Mouse (Mus musculus) spleen, postnatal 10 days (tissue): Measurements from ENCODE around the gene Tmub2.

Experiments
- DNase-seq, 2 experiments: peaks; one replicate each; pipeline ENCODE4 v3.0.0; 2021 to 2022; ENCODE audit warnings: low spot score in 2 of 2

The Tmub2 gene

DNA sequence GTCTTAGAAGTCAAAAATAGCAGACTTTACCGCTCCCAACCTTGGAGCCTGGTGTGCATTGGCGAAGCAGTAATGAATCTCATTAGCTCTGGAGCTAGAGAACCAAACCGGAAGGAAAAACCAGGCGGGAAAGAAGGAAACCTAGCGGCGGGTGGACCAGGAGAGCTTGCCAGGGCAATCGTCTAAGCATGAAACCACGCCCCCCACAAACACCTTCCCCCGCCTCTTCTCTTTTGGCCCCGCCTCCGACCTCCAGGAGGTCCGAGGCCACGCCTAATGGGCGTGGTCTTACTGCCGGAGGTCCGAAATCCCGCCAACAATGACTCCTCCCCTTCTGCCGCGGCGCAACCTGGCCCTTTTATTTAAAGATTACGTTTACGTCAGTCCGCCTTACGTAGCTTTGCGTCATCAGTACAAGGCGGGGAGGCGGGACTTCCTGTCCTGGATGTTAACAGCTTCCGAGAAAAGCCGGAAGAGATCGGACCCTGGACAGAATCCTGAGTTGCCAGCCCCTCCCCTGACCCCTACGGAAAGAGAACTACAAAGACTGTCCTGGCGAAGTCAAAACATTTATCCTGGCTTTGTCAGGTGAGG, at the start of gene Tmub2:
Gene Tmub2 (plus strand): TSS at position 431 of the 594 bp plus-strand sequence.
- DNase-seq = peak; percentile 94 to 98

DNA sequence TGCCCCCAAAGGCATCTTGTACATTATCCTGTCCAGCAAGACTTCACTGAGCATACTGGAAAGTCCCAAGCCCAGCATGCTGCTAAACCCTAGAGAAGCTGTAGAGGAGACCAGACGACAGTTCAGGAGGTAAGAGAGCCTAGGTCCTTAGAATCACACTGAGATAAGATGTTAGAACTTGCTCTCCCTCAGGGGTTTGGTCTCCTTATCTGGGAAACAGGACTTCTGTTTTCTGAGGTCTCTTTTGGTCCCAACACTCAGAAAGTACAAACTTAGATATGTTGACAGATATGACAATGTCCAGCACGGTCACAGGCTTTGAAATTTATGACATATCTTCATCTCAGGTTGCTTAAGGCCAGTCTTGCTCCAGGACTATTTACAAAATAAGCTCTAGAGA, 48.7 kb upstream of the Tmub2 start:
- no peak for DNase-seq

DNA sequence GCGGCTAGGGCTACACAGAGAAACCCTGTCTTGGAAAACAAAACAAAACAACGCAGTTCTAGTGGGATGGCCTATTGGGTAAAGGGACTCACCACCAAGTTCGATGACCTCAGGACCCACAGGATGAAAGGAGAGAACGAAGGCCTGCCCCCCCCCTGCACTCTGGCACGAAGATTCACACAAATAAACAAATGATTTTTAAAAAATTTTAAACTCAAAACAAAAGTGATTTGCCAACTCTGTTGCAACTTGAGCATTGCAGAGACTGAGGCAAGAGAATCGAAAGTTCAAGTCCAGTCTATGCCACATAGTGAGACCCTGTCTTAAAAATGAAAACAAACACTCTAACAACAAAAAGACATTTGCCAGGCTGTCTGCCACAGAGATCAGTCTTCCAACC, 44.1 kb upstream of the Tmub2 start:
- no peak for DNase-seq

DNA sequence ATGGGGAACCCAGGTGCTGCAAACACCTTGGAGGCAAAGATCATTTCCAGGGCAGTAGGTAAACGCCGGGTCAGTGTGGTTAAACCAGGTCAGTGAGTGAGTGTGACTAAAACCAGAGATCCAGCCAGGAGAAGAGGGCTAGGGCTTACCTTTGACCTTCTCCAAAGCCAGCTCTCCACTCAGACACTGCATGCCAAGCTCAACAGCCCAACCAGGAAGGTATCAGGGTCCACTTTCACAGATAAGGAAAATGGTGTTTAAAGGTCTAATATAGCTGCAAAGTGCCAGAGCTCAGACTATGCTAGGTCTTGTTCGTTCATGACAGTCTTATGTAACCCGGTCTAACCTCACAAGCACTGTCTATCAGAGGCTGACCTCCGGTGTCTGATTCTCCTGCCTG, 43.5 kb upstream of the Tmub2 start:
- no peak for DNase-seq

DNA sequence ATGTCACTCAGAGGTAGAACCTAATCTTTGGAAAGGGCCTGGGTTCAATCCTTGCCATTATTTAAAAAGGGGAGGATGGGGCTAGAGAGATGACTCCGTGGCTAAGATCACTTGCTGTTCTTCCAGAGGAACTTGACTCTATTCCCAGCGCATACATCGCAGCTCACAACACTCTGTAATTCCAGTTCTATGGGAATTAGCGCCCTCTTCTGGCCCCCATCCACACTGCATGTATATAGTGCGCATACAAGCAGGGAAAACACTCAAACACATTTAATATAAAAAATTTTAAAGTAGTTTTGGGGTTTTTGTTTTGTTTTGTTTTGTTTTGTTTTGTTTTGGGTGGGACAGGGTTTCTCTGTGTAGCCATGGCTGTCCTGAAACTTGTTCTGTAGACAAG, 42.9 kb upstream of the Tmub2 start:
- no peak for DNase-seq

DNA sequence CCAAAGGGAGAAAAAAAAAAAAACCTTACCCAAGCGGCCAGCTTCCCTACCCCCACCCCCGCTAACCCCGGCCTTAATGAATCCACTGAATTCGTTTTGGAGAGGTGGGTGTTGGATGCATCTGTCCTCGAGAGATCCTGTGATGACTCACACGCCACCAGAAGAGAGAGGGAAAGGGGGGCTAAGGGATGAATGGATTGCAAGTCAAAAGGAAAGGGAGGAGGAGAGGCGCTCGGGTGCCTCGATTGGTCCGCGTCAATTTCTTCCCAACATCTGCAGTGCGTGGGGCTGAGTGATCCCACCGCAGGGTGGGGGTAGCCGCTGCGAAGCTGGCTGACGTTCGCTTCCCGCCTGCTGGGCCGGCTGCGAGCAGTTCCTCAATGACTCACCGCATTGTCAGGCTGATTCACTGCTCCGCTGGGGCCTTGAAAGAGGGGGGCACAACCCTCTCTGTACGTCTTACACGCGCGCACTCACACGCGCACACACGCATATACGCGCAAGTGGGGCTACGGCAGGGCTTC, 39.7 kb upstream of the Tmub2 start:
- peak in 1 of 2 experiments; percentile 49 for DNase-seq

DNA sequence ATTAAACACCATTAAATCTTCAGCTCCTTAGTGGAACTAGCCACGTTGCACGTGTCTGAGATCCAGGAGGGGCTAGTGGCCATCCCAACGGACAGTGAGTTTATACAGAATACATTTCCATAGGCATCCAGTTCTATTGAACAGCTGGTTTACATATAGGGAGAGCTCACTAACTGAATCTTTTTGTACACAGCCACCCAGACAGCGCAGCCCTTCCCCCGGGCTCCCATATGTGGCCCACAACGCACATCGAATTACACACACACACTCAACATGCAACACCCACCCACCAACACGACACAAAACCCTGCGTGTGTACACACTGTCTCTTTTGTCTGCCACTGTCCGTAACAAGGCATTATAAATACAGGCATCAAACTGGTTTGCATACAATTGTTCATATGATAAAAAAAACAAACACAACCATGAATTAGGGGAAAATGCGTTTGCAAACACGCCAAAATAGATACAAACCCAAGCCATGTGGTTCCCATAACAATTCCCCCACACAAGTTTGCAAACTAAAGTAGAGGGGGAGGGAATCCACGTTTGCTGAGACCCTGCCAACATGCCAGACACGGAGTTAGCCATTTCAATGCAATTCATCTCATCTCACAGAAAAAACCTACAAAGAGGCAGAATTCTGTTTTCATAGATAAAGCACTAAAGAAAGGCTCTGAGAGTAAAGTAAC, 39.0 kb upstream of the Tmub2 start:
- no peak for DNase-seq

DNA sequence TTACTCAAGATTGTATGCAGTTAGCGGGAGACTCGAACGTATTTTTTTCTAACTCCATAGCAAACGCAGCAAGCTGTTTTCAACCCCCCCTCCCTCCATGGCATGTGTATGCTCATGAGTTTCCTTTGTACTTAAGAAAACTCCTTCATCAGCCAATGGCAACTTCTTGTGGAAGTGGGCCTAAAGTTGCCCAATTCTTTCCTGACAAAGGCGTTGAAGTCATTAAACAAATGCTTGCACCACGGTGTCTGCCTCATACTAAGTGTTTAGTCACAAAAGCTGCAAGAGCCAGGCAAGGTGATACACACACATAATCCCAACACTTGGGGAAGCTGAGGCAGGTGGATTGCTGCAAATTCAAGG, 38.5 kb upstream of the Tmub2 start:
- no peak for DNase-seq

DNA sequence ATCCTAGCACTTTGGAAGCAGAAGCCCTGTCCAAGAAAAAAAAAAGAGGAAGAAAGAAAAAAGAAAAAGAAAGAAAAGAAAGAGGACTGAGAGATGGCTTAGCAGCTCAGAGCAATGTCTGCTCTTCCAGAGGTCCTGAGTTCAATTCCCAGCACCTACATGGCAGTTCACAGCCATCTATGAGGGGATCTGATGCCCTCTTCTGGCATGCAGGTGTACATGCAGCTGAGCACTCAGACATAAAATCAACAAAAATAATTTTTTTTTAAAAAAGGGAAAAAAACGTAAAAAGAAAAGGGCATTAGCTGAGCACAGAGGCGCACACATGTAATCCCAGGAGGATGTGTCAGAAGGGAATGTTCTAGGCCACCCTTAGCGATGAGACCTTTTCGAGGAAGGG, 37.9 kb upstream of the Tmub2 start:
- no peak for DNase-seq

DNA sequence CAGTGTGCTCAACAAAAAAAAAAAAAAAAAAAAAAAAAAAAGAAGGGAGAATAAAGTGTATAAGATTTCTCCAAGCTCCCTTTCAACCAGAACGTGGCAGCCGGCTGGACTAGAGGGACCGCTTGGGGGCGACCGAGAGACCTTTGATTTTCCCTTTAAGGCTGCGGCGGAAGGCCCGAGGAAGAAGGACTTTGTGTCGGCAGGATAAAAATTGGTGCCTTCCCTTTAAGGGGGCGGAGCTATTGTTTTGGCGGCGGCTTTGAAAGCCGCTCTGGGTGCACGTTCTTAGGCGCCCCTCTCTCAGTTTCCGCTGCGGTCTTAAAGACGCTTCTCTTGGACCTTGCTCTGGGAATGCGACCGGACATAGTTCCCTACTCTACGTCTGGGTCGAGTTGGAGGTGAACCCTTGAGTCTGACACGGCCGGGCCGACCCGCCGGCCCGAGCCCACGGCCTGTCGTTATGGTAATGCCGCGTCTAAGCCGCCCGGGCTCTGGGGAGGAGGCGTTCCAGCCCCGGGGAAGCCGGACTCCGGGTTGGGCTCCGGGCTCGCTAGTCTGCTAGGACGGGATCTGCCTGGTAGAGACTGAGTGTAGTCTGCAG, 36.0 kb upstream of the Tmub2 start, which contains the start of gene BC030867:
Gene BC030867 (plus strand): TSS at position 253 of the 601 bp plus-strand sequence.
- DNase-seq = peak; percentile 98

DNA sequence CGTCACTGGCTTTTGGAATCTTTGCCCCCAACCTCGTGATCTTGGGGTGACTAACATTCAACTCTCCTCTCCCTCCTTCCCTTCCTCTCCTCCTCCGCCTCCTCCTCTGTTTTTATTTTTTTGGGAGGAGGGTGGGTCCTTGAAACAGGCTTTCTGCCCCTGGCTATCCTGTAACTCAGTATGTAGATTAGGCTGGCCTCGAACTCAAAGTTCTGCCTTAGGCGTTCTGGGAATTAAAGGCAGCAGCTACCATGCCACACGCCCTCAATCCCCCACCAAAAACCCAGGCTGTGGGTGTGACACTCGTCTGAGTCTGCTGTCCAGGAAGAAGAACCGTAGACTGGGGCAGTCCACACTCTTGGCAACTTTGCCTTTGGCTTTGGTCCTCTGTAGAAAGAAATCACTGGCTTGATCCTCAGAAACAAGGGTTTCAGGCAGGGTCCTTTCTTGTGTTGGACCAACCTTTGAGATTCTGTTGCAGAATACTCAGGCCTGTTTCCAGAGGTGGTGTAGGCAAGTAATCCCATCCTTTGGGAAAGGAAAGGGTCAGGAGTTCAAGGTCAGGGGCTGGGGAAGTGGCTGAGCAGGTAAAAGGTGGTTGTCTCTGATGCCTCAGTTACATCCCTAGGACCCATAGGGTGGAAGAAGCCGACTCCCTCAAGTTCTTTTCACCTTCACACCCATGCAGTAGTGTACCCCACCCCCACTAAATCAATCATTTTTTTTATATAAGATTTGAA, 35.2 kb upstream of the Tmub2 start:
- no peak for DNase-seq

DNA sequence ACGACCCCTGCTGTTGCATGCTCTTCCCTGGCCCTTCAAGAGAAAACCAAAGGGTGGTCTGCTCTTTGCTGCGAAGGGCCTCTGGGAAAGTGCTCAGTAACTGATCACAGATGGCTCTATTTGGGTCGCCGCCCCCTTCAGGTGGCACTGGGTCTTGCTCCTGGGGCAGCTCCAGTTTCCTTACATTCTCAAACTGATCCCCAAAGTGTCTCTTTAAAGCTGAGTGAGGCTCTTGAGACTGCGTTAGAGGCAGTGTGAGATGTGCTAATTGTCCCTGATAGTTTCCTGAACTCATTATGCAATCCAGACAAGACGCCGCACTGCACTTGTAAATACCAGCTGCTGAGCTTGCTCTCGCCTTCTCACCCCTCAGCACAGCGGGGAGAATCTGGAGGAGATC, 27.2 kb upstream of the Tmub2 start:
- DNase-seq = peak in 1 of 2 experiments; percentile 50

DNA sequence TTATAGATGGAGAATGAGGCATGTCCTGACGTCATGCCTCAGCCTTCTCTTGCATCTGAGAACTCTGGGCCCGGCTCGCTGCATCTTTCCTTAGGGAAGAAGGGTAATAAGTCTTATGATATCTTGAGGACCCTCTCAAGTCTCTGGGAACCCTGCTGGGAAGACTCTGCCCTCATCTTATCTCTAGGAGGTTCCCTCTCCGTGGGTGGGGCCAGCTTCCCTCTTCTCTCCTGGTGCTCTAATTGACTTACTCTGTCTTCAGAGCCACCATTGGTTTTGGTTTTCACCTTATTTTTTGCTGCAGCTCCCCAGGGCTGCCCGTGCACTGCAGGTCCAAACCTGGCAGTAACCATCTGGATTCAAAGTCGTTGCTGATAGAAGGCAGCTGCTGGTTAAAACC, 26.6 kb upstream of the Tmub2 start:
- DNase-seq = no peak

DNA sequence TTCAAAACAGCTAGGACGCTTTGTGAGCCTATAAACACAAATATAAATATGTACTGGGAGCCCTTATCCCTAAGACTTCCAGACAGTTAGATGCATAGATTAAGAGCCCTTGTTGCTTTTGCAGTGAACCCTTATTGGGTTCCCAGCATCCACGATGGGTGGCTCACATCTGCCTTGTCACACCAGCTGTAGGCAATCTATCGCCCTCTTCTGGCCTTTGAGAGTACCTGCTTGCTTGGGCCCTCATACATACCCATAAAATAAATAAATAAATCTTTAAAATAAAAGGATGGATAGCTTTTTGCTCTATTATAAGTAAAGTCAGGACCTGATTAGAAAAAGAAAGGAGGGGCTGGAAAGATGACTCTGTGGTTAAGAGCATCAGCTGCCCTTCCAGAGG, 26.2 kb upstream of the Tmub2 start:
- no peak for DNase-seq

DNA sequence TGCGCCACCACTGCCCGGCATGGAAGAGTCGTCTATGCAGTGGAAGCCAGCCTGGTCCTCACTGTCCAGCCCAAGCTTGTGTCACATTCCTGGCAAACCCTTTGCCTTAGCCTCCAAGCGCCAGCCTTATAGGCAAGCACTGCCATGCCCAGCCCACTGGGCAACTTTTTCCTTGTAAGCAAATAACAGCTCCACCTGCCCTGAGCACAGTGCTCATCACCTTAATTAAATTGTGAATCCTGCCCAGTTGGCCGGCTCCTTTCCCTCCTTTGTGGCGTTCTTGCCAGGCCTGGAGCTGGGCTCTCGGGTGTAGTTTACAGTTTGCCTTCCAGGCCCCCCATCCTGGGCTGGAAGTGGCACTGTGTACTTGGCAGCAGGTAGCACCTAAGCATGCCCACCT, 21.5 kb upstream of the Tmub2 start:
- DNase-seq = no peak

DNA sequence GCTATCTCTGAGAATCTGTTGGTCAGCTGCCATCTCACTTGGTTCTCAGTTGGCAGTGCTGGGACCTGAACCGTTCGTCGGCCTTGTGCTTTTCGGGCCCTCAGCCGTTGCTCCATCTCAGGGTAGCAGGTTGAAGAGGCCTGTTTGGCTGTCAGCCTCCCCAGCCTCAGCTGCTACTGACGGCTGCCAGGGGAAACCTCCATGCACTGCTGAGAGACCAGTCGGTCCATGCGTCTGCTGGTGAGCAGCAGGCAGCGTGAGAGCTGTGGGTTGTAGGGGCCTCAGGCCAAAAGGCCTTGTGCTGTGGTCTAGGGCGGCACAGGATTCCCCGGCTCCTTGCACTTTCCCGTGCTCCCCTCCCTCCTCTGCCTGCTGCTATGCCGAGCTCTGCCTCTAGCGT, 18.9 kb upstream of the Tmub2 start:
- DNase-seq = no peak

DNA sequence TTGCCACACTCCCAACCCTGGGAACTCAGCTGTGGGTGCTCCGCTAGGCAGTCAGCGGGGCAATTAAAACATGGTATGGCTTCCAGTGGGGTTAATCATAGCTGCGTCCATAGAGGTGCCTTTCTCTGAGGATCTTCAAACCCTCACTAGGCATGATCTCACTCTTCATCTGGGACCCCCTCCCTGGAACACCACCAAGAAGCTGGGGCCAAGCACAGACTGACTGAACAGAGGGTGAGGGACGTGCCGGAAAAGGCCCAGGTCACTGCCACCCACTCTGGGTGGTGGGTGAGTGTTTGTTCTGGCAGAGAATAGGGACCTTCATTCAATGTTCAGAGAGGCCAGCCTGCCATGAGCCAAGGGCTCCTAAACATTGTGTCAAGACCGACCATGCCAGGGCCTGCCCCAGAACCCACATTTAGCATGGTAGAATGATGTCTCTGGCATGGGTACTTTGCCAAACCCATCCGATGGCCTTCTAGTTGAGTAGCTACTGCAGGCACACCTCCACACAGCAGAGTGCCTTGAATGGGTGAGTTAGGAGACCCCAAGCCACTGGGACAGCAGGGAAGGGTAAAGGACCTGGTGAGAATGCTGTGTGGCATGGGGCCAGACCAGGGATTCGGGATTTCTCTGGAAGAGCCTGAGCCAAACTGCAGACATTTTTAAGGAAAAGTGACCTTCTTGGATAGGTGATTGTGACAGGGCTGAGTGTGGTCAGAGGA, 17.9 kb upstream of the Tmub2 start:
- DNase-seq = no peak

DNA sequence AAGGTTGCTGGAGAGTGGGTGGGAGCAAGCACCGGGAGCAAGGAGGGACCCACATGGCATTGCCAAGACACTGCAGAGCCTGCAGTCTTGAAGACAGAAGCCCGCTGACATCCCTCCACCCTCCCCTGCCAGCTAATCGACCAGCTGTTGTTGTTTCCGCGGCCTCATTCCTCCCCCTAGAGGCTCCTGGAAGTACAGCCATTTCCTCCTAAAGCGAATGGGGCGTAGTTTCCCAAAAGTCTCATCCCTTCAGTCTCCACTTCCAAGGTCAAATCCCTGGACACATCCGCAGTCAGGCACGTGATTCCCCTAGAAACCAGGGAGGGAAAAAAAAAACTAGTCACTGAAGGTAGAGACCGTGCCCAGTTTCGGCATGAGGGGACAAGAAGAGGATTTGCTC, 17.3 kb upstream of the Tmub2 start:
- peak in 1 of 2 experiments; percentile 67 for DNase-seq

DNA sequence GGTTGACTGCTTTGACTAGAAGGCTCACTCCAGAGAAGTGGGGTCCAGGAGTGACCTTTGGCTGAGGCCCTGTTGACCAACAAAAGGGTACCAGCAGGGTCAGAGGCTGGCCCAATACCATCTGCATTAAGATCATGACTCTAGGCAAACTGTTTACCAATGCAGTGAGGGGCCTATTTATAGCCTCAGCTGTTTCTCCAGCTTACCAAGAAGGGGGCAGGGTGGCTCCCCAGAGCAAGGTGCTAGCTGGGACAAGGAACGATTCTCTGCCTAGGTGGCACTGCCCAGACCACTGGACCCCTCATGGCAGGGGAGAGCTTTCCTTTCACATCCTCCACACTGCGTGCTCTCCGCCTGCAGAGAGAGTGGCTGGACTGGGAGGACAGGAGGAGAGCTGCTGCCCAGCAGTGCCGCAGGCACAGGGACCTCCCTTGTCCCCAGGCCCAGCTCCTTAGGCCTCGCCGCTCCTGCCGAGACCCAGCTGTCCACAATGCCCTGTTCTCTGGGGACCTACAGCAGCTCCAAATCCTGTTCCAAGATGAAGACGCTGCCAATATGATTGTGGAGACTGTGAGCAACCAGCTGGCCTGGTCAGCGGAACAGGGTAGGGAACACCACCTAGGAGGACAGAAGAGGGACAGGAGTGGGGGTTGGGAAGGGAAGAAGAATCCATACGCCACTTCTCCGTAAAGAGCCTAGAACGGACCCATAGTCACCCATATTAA, 16.0 kb upstream of the Tmub2 start, which contains the start of gene Asb16:
Gene Asb16 (plus strand): TSS at position 224 of the 725 bp plus-strand sequence.
- no peak for DNase-seq

DNA sequence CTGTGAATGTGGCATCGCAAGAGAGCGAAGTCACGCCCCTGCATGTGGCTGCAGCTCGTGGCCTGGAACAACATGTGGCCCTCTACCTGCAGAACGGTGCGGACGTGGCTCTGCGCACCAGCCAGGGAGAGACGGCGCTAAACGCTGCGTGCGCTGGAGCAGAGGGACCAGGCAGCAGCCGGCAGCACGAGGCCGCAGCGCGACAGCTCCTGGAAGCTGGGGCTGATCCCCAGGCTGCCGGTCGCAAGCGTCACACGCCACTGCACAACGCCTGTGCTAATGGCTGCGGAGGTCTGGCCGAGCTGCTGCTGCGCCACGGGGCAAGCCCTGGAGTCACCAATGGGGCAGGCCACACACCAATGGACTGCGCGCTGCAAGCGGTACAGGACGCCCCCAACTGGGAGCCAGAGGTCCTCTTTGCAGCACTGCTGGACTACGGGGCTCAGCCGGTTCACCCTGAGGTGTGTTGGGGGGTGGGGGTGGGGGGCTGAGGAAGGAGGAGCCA, 8.3 kb upstream of the Tmub2 start:
- DNase-seq = no peak

DNA sequence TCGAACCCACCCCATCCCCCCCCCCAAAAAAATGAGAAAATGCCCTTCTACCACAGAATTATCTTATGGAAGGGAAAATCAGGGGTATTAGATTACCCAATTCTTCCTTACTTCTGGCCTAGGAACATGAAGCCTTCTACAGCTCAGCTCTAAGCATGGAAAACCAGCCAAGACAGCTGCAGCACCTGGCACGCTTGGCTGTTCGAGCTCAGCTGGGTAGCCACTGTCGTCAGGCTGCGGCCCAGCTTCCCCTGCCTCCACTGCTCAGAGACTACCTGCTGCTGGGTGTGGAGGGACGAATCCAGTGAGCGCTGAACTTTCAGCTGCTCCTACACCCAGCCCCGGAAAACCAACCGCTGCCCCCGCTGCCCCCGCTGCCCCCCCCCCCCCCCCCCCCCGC, 7.0 kb upstream of the Tmub2 start:
- no peak for DNase-seq
